Mouse (Mus musculus) B cell, adult 67 days (primary cell): ENCODE results near the gene Tmem159. TPM values are rescaled to one million over a fixed set of nuclear protein-coding genes. Genes with fewer than 3 reads are reported as not detected.

Experiments
- total RNA-seq, 2 experiments: library from RNA; stranded (reverse); gene quantifications; 4 replicates each; pipeline ENCODE4 v1.2.4; 2023

Gene Tmem159
- total RNA-seq: under 1 TPM; 0.61 to 0.65 TPM

DNA sequence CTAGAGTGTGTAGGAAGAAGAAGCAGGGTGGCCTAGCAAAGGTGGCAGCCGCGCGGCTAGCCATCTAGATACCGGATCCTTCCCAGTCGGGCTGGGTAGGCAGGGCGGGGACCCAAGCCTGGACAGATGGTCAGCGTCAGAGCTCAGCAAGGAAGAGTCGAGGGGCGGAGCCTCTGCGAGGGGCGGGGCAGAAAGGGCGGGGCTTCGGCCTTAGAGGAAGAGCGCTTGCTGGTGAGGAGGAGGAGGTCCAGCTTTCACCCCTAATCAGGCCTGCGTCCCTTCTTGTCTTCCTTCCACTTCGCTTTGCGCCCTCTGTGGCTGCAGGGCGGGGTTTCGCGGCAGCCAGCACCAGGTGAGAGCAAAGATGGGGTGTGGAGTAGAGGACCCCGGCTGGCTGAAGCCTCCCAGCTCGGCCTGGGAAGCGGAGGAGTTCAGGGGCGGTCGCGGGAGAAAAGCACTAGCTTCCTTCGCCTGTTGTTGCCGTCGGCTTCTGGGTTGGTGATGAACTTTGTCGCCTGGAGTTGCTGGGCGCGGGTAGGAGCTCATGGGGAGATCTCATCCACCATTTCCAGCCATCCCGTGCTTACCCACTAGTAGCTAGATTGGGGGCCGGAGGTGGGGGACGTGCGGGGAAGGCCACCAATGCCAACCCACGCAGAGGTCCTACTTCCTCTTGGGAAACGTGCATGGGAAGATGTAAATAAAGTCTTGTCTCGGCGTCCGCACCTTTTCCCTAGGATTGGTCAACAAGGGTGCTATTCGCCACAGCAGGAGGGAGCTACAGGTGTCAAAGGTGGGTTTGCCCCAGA lies at the start of gene Tmem159:
Gene Tmem159 (plus strand): TSS at position 190 of the 809 bp plus-strand sequence.

DNA sequence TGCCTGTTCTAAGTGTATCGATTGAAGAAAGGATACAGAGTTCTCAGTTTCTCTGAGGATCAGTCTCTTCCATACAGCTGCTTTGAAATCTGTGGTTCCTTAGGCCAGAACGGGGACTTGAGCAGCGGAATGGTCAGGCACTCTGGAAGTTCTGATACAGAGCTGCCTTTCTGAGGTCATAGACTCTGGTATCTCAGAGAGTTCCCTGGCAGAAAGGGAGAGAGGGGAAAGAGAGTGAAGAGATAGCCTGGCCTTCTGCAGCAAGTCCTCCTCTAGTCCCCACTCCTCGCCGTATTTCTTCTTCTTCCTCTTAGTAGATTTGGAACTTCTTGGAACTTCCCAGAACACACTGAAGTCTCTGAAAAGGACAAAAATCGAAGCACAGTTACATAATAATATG lies 7.0 kb upstream of the Tmem159 start, which contains the start of gene Dnah3:
Gene Dnah3 (minus strand): TSS at position 101 of the 400 bp plus-strand sequence.

GRCm38 (mm10) chr7:120145191-120145590 lies 43.0 kb downstream of the Tmem159 start, which contains the start of gene Zp2:
Gene Zp2 (minus strand): TSS chr7:120145291.

Other genes starting within 250 kb of the Tmem159 start
- 1 to 10 TPM; 3.5 to 5.7 TPM for gene Lyrm1, start 206.5 kb upstream of the Tmem159 start, total RNA-seq
- 10 to 100 TPM; 14.8 to 16.5 TPM for gene Dcun1d3, start 206.1 kb upstream of the Tmem159 start, total RNA-seq
- gene Dnah3, start 7.1 kb upstream of the Tmem159 start, total RNA-seq: not detected
- not detected for gene Zp2, start 42.9 kb downstream of the Tmem159 start, total RNA-seq
- not detected for gene Anks4b, start 71.5 kb downstream of the Tmem159 start, total RNA-seq
- gene Crym, start 99.8 kb downstream of the Tmem159 start, total RNA-seq: not detected
- gene Abca14, start 101.6 kb downstream of the Tmem159 start, total RNA-seq: not detected
- gene Abca15, start 226.3 kb downstream of the Tmem159 start, total RNA-seq: not detected